Mouse (Mus musculus) small intestine, adult 2 months (tissue): Measurements from ENCODE around the gene Lingo2. TPM values are rescaled to one million over a fixed set of nuclear protein-coding genes. Genes with fewer than 3 reads are reported as not detected.

ENCODE experiments used
- H3K27ac ChIP-seq: fragments of 200-500 bp; 2 replicates; pipeline ENCODE4 v1.5.1; 2012; ENCODE audit warnings: low read depth, low read length, control low read depth, inconsistent platforms; ENCODE audit not compliant: insufficient read depth
- H3K27me3 ChIP-seq: fragments of 200-500 bp; 2 replicates; pipeline ENCODE4 v1.6.1; 2012; ENCODE audit warnings: mild to moderate bottlenecking, moderate library complexity, low read length, inconsistent platforms; ENCODE audit not compliant: control insufficient read depth, insufficient read depth
- H3K36me3 ChIP-seq: fragments of 200-500 bp; 2 replicates; pipeline ENCODE4 v1.6.1; 2012; ENCODE audit warnings: mild to moderate bottlenecking, low read length, control low read depth, inconsistent platforms; ENCODE audit not compliant: control insufficient read depth, insufficient read depth
- H3K4me1 ChIP-seq: fragments of 200-500 bp; 2 replicates; pipeline ENCODE4 v1.6.1; 2012; ENCODE audit warnings: low read length, inconsistent platforms, mixed read lengths; ENCODE audit not compliant: control insufficient read depth, insufficient read depth, insufficient read length
- H3K4me3 ChIP-seq: fragments of 200-500 bp; 2 replicates; pipeline ENCODE4 v1.5.1; 2012; ENCODE audit warnings: low read depth, mild to moderate bottlenecking, control low read depth, inconsistent platforms, low read length, moderate library complexity
- CTCF ChIP-seq: fragments of 200-500 bp; IDR thresholded peaks from 2 replicates; pipeline ENCODE4 v1.5.1; 2012; ENCODE audit warnings: low read depth, mild to moderate bottlenecking, control low read depth, inconsistent platforms, low read length, moderate library complexity, mixed read lengths; ENCODE audit not compliant: insufficient replicate concordance, insufficient read length; ENCODE audit errors: extremely low read depth
- POLR2A ChIP-seq: fragments of 200-500 bp; IDR thresholded peaks from 2 replicates; pipeline ENCODE4 v1.6.1; 2012; ENCODE audit warnings: low read depth, mild to moderate bottlenecking, control low read depth, inconsistent platforms, low read length, moderate library complexity
- WGBS: fragments of 180-500 bp; shearing (Covaris S2); methylation state at CpG from one replicate; pipeline ENCODE4 v1.1.7; 2018; 5-methylcytosine and 5-hydroxymethylcytosine counted together
- polyA plus RNA-seq: library from polyadenylated mRNA; depleted of rRNA; stranded (reverse); fragments of >200 nt; gene quantifications from 2 replicates; pipeline ENCODE4 v1.2.3, GENCODE M21; 2012

Gene Lingo2
- polyA plus RNA-seq, 1 experiment, result not detected

DNA sequence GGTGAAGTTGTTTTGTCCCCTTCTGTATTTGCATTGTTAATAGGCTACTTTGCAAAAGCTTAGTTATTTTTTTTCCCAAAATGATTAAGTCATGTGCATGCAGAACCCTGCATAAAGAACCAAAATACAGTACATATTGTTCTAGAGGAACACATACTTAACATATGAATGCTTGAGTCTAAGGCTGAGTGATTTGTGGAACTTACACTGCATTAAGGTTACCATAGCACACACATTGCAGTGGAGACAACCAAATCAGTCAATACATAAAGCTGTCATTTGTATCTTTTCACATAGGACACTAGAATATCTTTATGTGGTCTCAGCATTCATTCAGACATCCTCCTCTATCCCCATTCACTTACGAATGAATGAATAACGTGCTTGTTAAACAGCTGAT, 1023.8 kb downstream of the Lingo2 start:
- no peak for TF ChIP-seq POLR2A
- no peak for TF ChIP-seq CTCF
- 85% methylated on average over 2 of the region's 2 CpGs for WGBS
- Histone ChIP-seq H3K27me3 (no peaks in the 10 kb centered on the region), H3K4me1 (no peaks in the 10 kb centered on the region), H3K4me3 (no peak overlapping the region), H3K27ac (no peak overlapping the region), H3K36me3 (no peaks in the 10 kb centered on the region)

DNA sequence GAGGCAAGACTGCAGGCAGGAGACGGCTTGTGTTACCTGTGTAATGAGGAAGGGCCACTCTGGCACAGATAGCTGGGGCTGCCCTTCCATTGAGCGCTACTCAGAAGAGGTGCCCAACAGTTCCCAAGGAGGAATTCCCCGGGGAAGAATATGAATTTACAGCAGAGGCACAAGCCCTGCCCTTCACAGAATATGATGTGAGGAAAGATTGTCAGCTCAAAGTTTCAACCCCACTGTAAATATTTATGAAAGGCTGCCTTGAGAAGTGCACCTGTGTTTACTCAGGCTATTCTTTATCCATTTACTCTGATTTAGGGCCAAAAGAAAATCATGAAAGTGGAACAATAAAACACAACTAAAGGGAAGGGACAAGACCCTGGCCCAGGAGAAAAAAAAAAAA, 1034.1 kb downstream of the Lingo2 start:
- no peak overlapping the region for H3K27ac ChIP-seq
- H3K27me3 ChIP-seq, result no peaks in the 10 kb centered on the region
- no peaks in the 10 kb centered on the region for H3K36me3 ChIP-seq
- 34% methylated on average over 3 of the region's 3 CpGs for WGBS
- no peaks in the 10 kb centered on the region for H3K4me1 ChIP-seq
- H3K4me3 ChIP-seq, result no peak overlapping the region
- TF ChIP-seq CTCF (no peak), POLR2A (no peak)

DNA sequence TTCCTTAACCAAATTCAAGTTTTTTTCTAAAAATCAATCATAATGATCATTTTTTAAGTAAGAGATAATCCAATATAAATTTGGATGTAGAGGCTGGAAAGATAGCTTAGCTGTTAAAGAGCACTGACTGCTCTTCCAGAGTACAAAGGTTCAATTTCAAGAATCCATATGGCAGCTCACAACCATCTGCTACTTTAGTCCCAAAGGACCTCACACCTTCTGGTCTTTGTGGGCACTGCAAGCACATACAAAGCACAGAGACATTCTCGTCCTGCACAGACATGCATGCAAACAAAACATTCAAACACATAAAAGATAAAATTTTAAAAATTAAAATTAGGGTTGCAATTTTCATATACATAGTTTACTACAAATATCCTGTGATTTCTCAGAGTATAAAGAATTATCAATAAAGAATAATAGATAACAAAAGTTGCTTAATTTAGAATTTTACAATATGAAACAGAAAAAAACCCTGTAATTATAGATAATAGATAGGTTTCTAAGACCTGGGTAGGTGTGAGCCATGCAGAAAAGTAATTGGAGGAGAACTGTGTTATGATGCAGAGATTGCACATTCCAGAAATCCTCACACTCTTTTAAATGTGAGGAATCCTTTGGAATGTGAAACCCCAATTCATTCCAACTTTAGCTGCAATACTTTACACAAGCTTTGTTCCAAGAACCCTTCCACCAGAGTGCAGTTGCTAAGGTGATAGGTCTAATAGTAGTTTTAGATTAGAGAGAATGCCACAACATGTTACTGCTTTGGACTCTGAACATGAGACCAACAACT, 1053.6 kb downstream of the Lingo2 start:
- H3K27me3 ChIP-seq, result no peaks in the 10 kb centered on the region
- no peaks in the 10 kb centered on the region for H3K36me3 ChIP-seq
- H3K4me3 ChIP-seq, result no peak overlapping the region
- WGBS, result 69% methylated on average over 1 of the region's 1 CpGs
- no peaks in the 10 kb centered on the region for H3K4me1 ChIP-seq
- TF ChIP-seq CTCF (no peak), POLR2A (no peak)
- no peak overlapping the region for H3K27ac ChIP-seq

- no peaks in the 10 kb centered on the region for H3K4me1 ChIP-seq
- no peak overlapping the region for H3K4me3 ChIP-seq
- 51% methylated on average over 5 of the region's 5 CpGs for WGBS
- H3K27ac ChIP-seq, result no peak overlapping the region
- no peaks in the 10 kb centered on the region for H3K36me3 ChIP-seq
- TF ChIP-seq CTCF (no peak), POLR2A (no peak)
- no peaks in the 10 kb centered on the region for H3K27me3 ChIP-seq
Measured at GRCm38 (mm10) chr4:35885591-35886542, 1065.7 kb downstream of the Lingo2 start.

- 39% methylated on average over 3 of the region's 3 CpGs for WGBS
- no peak overlapping the region for H3K27ac ChIP-seq
- no peaks in the 10 kb centered on the region for H3K4me1 ChIP-seq
- TF ChIP-seq POLR2A, result no peak
- no peak for TF ChIP-seq CTCF
- no peaks in the 10 kb centered on the region for H3K27me3 ChIP-seq
- H3K36me3 ChIP-seq, result no peaks in the 10 kb centered on the region
- H3K4me3 ChIP-seq, result no peak overlapping the region
Measured at GRCm38 (mm10) chr4:35884946-35885460, 1066.5 kb downstream of the Lingo2 start.

GRCm38 (mm10) chr4:35846518-35846917, 1105.0 kb downstream of the Lingo2 start:
- H3K36me3 ChIP-seq, result no peaks in the 10 kb centered on the region

More at GRCm38 (mm10) chr4:35846518-35846917, 1105.0 kb downstream of the Lingo2 start:
- Histone ChIP-seq H3K27ac (no peak overlapping the region), H3K4me1 (no peaks in the 10 kb centered on the region), H3K4me3 (no peak overlapping the region), H3K27me3 (no peaks in the 10 kb centered on the region)
- WGBS, result 78% methylated on average over 1 of the region's 1 CpGs
- TF ChIP-seq POLR2A (no peak), CTCF (no peak)
